Mouse (Mus musculus): ENCODE data around the gene Ncam1. TPM values are rescaled to one million over a fixed set of nuclear protein-coding genes. Genes with fewer than 3 reads are reported as not detected.

Ncam1 gene
- polyA plus RNA-seq (2017; shearing (Covaris generic)) = not detected

DNA sequence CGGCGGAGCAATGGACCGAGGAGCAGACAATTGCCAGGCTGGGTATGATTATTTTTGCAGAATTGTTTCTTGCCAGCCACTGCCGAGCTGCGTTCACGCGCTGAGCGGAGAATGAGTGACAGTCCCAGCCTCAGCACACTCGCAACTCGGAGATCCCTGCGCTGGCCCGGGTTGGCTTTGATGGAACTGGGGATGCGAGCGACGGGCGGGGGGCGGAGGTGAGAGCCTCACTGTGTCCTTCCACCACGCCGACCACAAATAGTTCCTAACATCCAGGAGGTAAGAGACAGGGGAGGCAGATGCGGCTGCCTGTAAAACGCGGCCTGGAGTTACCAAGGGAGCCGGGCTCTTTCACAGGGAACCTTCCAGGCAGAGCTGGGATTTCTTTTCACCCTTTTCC, at the start of gene Ncam1:
Ncam1 (minus strand) TSS at position 120 of the 400 bp plus-strand sequence.

GRCm38 (mm10) chr9:49485892-49486311, 312.8 kb downstream of the Ncam1 start, which contains the start of gene Ttc12:
TSS of gene Ttc12 (minus strand) at chr9:49486225.

All from effector memory CD4-positive, alpha-beta T cell, adult 5 months (primary cell).